Mouse (Mus musculus) ES-Bruce4 (cell line): ENCODE data around the gene Scamp1.

Experiments used
- CTCF ChIP-seq: IDR thresholded peaks from one replicate; pipeline ENCODE4 v1.8.1; 2011; ENCODE audit warnings: low read depth, low read length
- POLR2A ChIP-seq: IDR thresholded peaks from one replicate; pipeline ENCODE4 v1.8.1; 2011; ENCODE audit warnings: low read length; ENCODE audit not compliant: insufficient read depth

DNA sequence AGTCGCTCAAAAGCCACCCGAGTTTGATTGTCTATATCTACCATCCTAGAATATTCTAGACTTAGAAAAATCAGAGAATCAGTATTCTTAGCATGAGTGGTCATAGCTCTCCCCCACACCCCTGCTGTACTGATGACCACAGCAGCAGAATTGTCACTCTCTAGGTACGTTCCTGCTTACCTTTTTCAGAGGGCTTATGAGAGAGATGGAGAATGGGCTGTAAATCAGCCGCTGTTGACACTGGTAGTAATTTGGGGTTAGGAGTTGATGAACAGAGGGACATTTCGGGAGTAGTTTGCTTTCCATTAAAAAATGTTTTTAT lies 21.3 kb upstream of the Scamp1 start:
- no peak for TF ChIP-seq CTCF
- no peak for TF ChIP-seq POLR2A
